Mouse (Mus musculus): ENCODE measurements around the gene Acot7. TPM values are rescaled to one million over a fixed set of nuclear protein-coding genes. Genes with fewer than 3 reads are reported as not detected.

Acot7 gene
- total and polyA plus RNA-seq, 2 experiments: 9.3 to 18.4 TPM

DNA sequence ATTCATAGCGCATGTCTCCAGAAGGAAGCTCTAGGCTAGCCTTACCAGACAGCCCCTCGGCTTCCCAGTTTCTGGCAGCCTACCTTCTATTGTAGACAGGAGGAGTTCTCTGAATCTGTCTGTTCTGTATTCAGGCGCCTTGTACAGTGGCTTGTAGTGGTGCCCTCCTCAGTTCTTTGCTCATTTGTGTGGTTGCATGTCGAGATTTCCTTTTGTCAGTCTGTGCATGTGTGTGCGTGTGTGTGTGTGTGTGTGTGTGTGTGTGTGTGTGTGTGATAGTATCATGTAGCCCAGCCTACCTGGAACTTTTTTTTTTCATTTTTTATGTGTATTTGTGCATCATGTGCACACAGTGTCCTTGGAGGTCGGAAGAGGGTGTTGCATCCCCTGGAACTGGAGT, 11.1 kb downstream of the Acot7 start:
- Histone ChIP-seq H3K27ac (replicated peaks; ENCODE audit: insufficient read depth, low read depth, low read length) (no peak overlapping the region), H3K27me3 (ENCODE audit: control insufficient read depth, insufficient read depth, low read length) (no peaks in the 10 kb centered on the region), H3K9ac (ENCODE audit: low read depth, low read length) (no peak overlapping the region), H3K4me1 (ENCODE audit: control insufficient read depth, insufficient read depth, low read length) (peaks cover 13% of the 10 kb centered on the region), H3K4me3 (ENCODE audit: insufficient read depth, low read depth, low read length) (no peak overlapping the region), H3K79me2 (ENCODE audit: control insufficient read depth, insufficient read depth, low read length) (peaks cover 16% of the 10 kb centered on the region; the same call in 1 of the 2 replicates), H3K36me3 (ENCODE audit: control insufficient read depth, insufficient read depth, low read length) (no peaks in the 10 kb centered on the region)
- WGBS: 93% methylated on average over 6 of the region's 6 CpGs
- TF ChIP-seq CTCF (IDR thresholded peaks at IDR 0.05; ENCODE audit: low read depth, low read length) (no peak), POLR2A (IDR thresholded peaks at IDR 0.05; ENCODE audit: extremely low read depth, insufficient read depth, low read length) (no peak)
- no peak for DNase-seq (ENCODE audit: extremely low read depth, low read depth, low spot score)

DNA sequence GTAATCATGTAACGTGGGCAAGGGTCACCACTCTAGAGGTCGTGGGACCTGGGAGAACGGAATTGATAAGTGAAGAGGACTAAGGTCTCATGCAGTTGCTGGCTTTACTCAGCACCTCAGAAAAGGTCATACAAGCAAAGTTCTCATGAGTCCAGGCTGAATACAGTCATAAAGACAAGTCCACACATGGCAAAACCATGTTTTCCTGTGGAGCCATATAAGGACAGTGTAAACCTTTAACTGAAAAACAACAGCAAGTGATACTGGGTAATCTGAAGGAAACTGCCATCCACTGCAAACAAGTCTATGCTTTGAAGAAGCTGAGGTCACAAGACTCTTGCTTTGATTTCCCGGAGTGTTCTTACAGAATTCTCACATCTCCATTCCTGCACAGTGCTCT, 11.8 kb downstream of the Acot7 start:
- Histone ChIP-seq H3K27ac (replicated peaks; ENCODE audit: insufficient read depth, low read depth, low read length) (no peak overlapping the region), H3K79me2 (ENCODE audit: control insufficient read depth, insufficient read depth, low read length) (peaks cover 19% of the 10 kb centered on the region; the same call in 1 of the 2 replicates), H3K36me3 (ENCODE audit: control insufficient read depth, insufficient read depth, low read length) (no peaks in the 10 kb centered on the region), H3K9ac (ENCODE audit: low read depth, low read length) (no peak overlapping the region), H3K4me1 (ENCODE audit: control insufficient read depth, insufficient read depth, low read length) (peaks cover 13% of the 10 kb centered on the region), H3K27me3 (ENCODE audit: control insufficient read depth, insufficient read depth, low read length) (no peaks in the 10 kb centered on the region), H3K4me3 (ENCODE audit: insufficient read depth, low read depth, low read length) (no peak overlapping the region)
- 49% methylated on average over 4 of the region's 4 CpGs for WGBS
- DNase-seq (ENCODE audit: extremely low read depth, low read depth, low spot score): no peak
- TF ChIP-seq CTCF (IDR thresholded peaks at IDR 0.05; ENCODE audit: low read depth, low read length): no peak
- no peak for TF ChIP-seq POLR2A (IDR thresholded peaks at IDR 0.05; ENCODE audit: extremely low read depth, insufficient read depth, low read length)

DNA sequence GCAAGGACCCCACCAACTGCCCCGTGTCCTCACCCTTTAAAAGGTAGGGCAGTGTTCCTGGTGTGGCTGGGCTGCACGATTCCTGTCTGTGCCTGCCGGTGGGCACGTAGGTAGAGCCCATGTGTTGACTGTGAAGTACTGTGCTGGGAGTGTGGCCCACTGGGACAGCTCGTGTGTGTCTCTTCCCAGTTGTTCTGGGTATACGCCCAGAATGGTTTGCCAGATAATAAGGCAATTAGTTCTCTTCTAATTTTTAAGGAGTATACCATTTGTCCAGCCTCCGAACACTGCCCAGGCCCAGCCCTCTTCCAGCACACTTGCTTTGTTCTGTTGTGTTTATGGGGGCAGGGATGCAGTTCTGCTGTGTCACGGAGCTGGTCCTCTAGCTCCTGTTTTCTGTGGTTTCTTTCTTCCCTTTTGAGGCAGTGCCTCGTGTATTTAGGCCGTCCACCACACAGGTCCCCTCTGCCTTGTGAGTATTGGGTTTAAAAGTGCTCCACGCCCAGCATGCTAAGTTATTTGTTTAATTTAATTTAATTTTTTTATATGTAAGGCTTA, 12.2 kb downstream of the Acot7 start:
- H3K27me3 ChIP-seq (ENCODE audit: control insufficient read depth, insufficient read depth, low read length): no peaks in the 10 kb centered on the region
- TF ChIP-seq POLR2A (IDR thresholded peaks at IDR 0.05; ENCODE audit: extremely low read depth, insufficient read depth, low read length): no peak
- no peak for TF ChIP-seq CTCF (IDR thresholded peaks at IDR 0.05; ENCODE audit: low read depth, low read length)
- no peak overlapping the region for H3K9ac ChIP-seq (ENCODE audit: low read depth, low read length)
- DNase-seq (ENCODE audit: extremely low read depth, low read depth, low spot score): no peak
- WGBS: 87% methylated on average over 11 of the region's 11 CpGs
- H3K79me2 ChIP-seq (ENCODE audit: control insufficient read depth, insufficient read depth, low read length): peaks cover 19% of the 10 kb centered on the region; the same call in 1 of the 2 replicates
- no peak overlapping the region for H3K27ac ChIP-seq (replicated peaks; ENCODE audit: insufficient read depth, low read depth, low read length)
- H3K4me1 ChIP-seq (ENCODE audit: control insufficient read depth, insufficient read depth, low read length): peaks cover 10% of the 10 kb centered on the region
- H3K4me3 ChIP-seq (ENCODE audit: insufficient read depth, low read depth, low read length): no peak overlapping the region
- H3K36me3 ChIP-seq (ENCODE audit: control insufficient read depth, insufficient read depth, low read length): no peaks in the 10 kb centered on the region

DNA sequence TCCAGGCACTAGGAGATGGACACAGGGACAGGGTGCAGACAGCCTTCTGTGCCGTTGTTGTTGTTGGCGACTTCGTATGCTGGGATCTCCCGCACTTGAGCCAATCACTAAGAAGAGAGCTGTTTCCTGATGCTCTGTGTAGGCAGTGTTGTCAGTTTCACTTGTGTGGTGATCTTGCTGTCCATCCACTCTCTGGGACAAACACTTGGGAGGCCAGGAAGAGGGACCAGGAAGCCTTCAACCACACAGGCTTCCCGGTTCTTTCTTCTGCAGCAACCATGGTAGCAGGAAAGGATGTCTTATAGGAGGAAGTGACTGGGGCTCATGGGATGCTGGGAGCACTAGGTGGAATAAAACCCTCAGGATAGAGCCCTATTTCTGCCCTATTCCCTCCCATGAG, 12.8 kb downstream of the Acot7 start:
- WGBS: 87% methylated on average over 5 of the region's 5 CpGs
- Histone ChIP-seq H3K27ac (replicated peaks; ENCODE audit: insufficient read depth, low read depth, low read length) (no peak overlapping the region), H3K79me2 (ENCODE audit: control insufficient read depth, insufficient read depth, low read length) (peaks cover 22% of the 10 kb centered on the region), H3K36me3 (ENCODE audit: control insufficient read depth, insufficient read depth, low read length) (no peaks in the 10 kb centered on the region), H3K27me3 (ENCODE audit: control insufficient read depth, insufficient read depth, low read length) (no peaks in the 10 kb centered on the region), H3K4me3 (ENCODE audit: insufficient read depth, low read depth, low read length) (no peak overlapping the region), H3K9ac (ENCODE audit: low read depth, low read length) (no peak overlapping the region), H3K4me1 (ENCODE audit: control insufficient read depth, insufficient read depth, low read length) (peaks cover 10% of the 10 kb centered on the region)
- no peak for DNase-seq (ENCODE audit: extremely low read depth, low read depth, low spot score)
- TF ChIP-seq CTCF (IDR thresholded peaks at IDR 0.05; ENCODE audit: low read depth, low read length): no peak
- TF ChIP-seq POLR2A (IDR thresholded peaks at IDR 0.05; ENCODE audit: extremely low read depth, insufficient read depth, low read length): no peak

DNA sequence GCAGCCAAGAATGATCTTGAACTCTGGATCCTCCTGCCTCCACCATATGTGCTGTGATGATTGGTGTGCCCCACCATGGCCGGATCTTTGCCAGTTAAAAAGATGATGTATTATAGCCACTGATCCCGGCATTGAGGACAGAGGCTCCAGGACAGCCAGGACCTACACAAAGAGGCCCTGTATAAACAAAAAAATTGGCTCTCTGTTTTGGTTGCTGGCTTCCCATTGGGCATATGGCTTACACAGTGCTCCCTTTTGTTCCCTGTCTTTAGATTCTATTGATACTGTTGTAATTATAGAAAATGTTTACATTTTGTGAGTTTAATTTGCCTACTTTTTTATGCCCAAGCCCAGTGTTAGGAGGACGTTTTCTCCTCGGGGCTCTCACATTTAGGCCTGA, 14.6 kb downstream of the Acot7 start:
- Histone ChIP-seq H3K4me3 (ENCODE audit: insufficient read depth, low read depth, low read length) (no peak overlapping the region), H3K4me1 (ENCODE audit: control insufficient read depth, insufficient read depth, low read length) (no peaks in the 10 kb centered on the region; the same call in 1 of the 2 replicates)
- 77% methylated on average over 4 of the region's 4 CpGs for WGBS

DNA sequence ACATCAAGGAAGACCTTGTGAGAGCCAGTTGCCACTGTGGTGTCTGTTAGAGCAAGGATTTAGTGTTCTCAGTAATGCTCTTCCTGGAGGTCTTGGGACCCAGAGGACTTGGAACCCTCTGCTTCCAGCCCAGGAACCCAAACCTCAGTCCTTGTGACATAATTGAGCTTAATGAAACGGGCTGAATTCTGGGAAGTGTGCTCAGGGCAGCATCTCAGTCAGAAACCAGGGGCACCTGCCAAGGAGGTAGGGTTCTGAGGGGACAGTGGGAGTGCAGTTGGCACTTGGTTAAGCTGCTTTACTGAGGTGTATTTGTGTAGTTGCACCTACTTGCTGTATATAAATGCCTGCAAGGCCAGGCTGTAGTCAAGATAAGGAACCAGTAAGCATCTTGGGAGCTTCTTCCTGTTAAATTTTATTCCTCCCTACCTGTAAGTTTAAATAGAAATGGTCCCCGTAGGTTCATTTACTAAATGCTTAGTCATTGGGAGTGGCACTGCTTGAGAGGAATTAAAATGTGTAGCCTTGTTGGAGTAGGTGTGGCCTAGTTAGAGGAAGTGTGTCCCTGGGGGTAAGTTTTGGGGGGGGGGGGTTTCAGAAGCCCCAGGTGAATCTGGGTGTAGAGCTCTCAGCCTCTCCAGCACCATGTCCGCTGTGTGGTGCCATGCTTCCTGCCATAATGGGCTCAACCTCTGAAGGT, 16.7 kb downstream of the Acot7 start:
- TF ChIP-seq POLR2A (IDR thresholded peaks at IDR 0.05; ENCODE audit: extremely low read depth, insufficient read depth, low read length) (no peak), CTCF (IDR thresholded peaks at IDR 0.05; ENCODE audit: low read depth, low read length) (no peak)
- no peak overlapping the region for H3K27ac ChIP-seq (replicated peaks; ENCODE audit: insufficient read depth, low read depth, low read length)
- H3K79me2 ChIP-seq (ENCODE audit: control insufficient read depth, insufficient read depth, low read length): peaks cover 17% of the 10 kb centered on the region
- H3K36me3 ChIP-seq (ENCODE audit: control insufficient read depth, insufficient read depth, low read length): no peaks in the 10 kb centered on the region
- DNase-seq (ENCODE audit: extremely low read depth, low read depth, low spot score): no peak
- H3K4me1 ChIP-seq (ENCODE audit: control insufficient read depth, insufficient read depth, low read length): peaks cover under 1% of the 10 kb centered on the region; the same call in 1 of the 2 replicates
- no peaks in the 10 kb centered on the region for H3K27me3 ChIP-seq (ENCODE audit: control insufficient read depth, insufficient read depth, low read length)
- no peak overlapping the region for H3K4me3 ChIP-seq (ENCODE audit: insufficient read depth, low read depth, low read length)
- WGBS: 93% methylated on average over 3 of the region's 3 CpGs
- no peak overlapping the region for H3K9ac ChIP-seq (ENCODE audit: low read depth, low read length)

More for the DNA sequence above, 14.6 kb downstream of the Acot7 start:
- TF ChIP-seq CTCF (IDR thresholded peaks at IDR 0.05; ENCODE audit: low read depth, low read length) (no peak), POLR2A (IDR thresholded peaks at IDR 0.05; ENCODE audit: extremely low read depth, insufficient read depth, low read length) (no peak)
- no peak for DNase-seq (ENCODE audit: extremely low read depth, low read depth, low spot score)
- no peaks in the 10 kb centered on the region for H3K27me3 ChIP-seq (ENCODE audit: control insufficient read depth, insufficient read depth, low read length)
- H3K9ac ChIP-seq (ENCODE audit: low read depth, low read length): no peak overlapping the region
- H3K27ac ChIP-seq (replicated peaks; ENCODE audit: insufficient read depth, low read depth, low read length): no peak overlapping the region
- H3K79me2 ChIP-seq (ENCODE audit: control insufficient read depth, insufficient read depth, low read length): peaks cover 26% of the 10 kb centered on the region
- H3K36me3 ChIP-seq (ENCODE audit: control insufficient read depth, insufficient read depth, low read length): no peaks in the 10 kb centered on the region
